Mouse (Mus musculus) heart, embryonic 13.5 days (tissue): Measurements from ENCODE around the gene Taok3. TPM values are rescaled to one million over a fixed set of nuclear protein-coding genes. Genes with fewer than 3 reads are reported as not detected.

ENCODE experiments used
- polyA plus RNA-seq: library from polyadenylated mRNA; unstranded; fragments of >200 nt; fragmentation: Nextera tagmentation; extraction: Ambion mirVana; gene quantifications from 2 replicates; pipeline ENCODE4 v1.2.1, GENCODE M21; 2015

Taok3 gene
- polyA plus RNA-seq, 1 experiment from 2014 or later: 8.5 TPM

Other genes with a start within 250 kb of the Taok3 start
- 49.1 and 49.3 TPM in 2 replicates for gene Suds3, start 4.0 kb upstream of the Taok3 start, polyA plus RNA-seq
- 576 and 649 TPM in 2 replicates for gene Pebp1, start 167.5 kb downstream of the Taok3 start, polyA plus RNA-seq
- 7.6 and 8.1 TPM in 2 replicates for gene Vsig10, start 199.0 kb downstream of the Taok3 start, polyA plus RNA-seq
- gene Wsb2, start 237.2 kb downstream of the Taok3 start, polyA plus RNA-seq: 74.2 and 79.3 TPM in 2 replicates